Mouse (Mus musculus): ENCODE data around the gene Fam207a. TPM values are rescaled to one million over a fixed set of nuclear protein-coding genes. Genes with fewer than 3 reads are reported as not detected.

The Fam207a gene
- total and polyA plus RNA-seq, 3 experiments, result 70.6 to 74.0 TPM; not detected in 1

DNA sequence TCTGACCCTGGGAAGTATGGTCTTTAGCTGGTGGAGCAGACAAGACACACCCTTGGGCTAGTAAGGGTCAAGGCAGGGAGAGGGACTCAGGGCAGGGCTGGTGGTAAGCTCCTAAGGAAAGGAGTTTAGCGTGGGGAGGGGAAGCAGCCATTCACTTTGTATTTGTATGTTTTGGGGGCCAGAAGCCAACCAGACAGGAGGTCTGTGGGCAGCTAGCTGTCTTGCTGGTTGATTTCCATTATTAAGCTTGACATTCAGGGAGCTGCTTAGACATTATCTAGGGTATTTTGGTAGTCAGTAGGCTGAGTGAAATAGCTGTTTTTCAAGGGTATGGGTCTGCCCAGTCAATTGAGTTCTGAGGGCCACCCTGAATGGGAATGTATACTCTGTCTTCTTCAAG, 77.6 kb downstream of the Fam207a start:
- peaks cover 6 to 11% of the 10 kb centered on the region in 2 experiments for H3K27me3 ChIP-seq (ENCODE audit: control insufficient read depth in 1 of 2, insufficient read depth in 2 of 2, low read length in 2 of 2)
- H3K4me3 ChIP-seq (ENCODE audit: control insufficient read depth in 1 of 2, insufficient read depth in 1 of 2, low read depth in 2 of 2, low read length in 2 of 2), result no peak overlapping the region
- H3K9me3 ChIP-seq (replicated peaks; ENCODE audit: insufficient read depth, low read length), result no peaks in the 10 kb centered on the region
- no peaks in the 10 kb centered on the region for H3K36me3 ChIP-seq (ENCODE audit: control insufficient read depth in 1 of 2, insufficient read depth in 2 of 2, low read length in 2 of 2)
- no peak overlapping the region for H3K9ac ChIP-seq (ENCODE audit: control insufficient read depth, low read depth, low read length, poor library complexity, severe bottlenecking)
- TF ChIP-seq EP300 (IDR thresholded peaks at IDR 0.05; ENCODE audit: low read depth in 1 of 2, low read length in 2 of 2) (no peak), E2F4 (IDR thresholded peaks at IDR 0.05; ENCODE audit: borderline replicate concordance, low read depth, low read length) (no peak), POLR2AphosphoS5 (IDR thresholded peaks at IDR 0.05; ENCODE audit: borderline replicate concordance, low read depth, low read length) (no peak), USF1 (IDR thresholded peaks at IDR 0.05; ENCODE audit: low read depth, low read length) (no peak), ELF1 (IDR thresholded peaks at IDR 0.05; ENCODE audit: low read depth, low read length) (no peak), BHLHE40 (IDR thresholded peaks at IDR 0.05; ENCODE audit: borderline replicate concordance, low read depth, low read length) (no peak), NELFE (IDR thresholded peaks at IDR 0.05; ENCODE audit: low read depth, low read length) (no peak), POLR2A (IDR thresholded peaks at IDR 0.05; ENCODE audit: control insufficient read depth in 1 of 2, insufficient read depth in 1 of 2, low read depth in 1 of 2, low read length in 2 of 2, poor library complexity in 1 of 2) (no peak), UBTF (IDR thresholded peaks at IDR 0.05; ENCODE audit: borderline replicate concordance, insufficient read depth, low read depth, low read length) (no peak), ZKSCAN1 (IDR thresholded peaks at IDR 0.05; ENCODE audit: low read depth, low read length) (no peak), MAZ (IDR thresholded peaks at IDR 0.05; ENCODE audit: low read depth, low read length) (no peak), JUND (IDR thresholded peaks at IDR 0.05; ENCODE audit: low read depth, low read length) (no peak), MEF2A (IDR thresholded peaks at IDR 0.05; ENCODE audit: extremely low read depth, insufficient replicate concordance, low read depth, low read length, poor library complexity, severe bottlenecking) (no peak), MYC (IDR thresholded peaks at IDR 0.05; ENCODE audit: low read depth, low read length) (no peak), ZNF384 (IDR thresholded peaks at IDR 0.05; ENCODE audit: low read depth, low read length) (no peak), CTCF (IDR thresholded peaks at IDR 0.05 in 2 of 3, conservative IDR thresholded peaks at IDR 0.05 in 1 of 3; ENCODE audit: control insufficient read depth in 1 of 3, insufficient read depth in 1 of 3, low read depth in 2 of 3, low read length in 3 of 3, poor library complexity in 1 of 3, severe bottlenecking in 1 of 3) (no peak), ZC3H11A (IDR thresholded peaks at IDR 0.05; ENCODE audit: low read depth, low read length) (no peak), MXI1 (IDR thresholded peaks at IDR 0.05; ENCODE audit: low read depth, low read length) (no peak), GABPA (IDR thresholded peaks at IDR 0.05; ENCODE audit: low read depth, low read length) (no peak), MAX (IDR thresholded peaks at IDR 0.05; ENCODE audit: low read length) (no peak)
- no peak overlapping the region for H3K27ac ChIP-seq (ENCODE audit: control insufficient read depth, low read depth, low read length)
- no peak for DNase-seq (ENCODE audit: low read depth, low spot score)
- no peaks in the 10 kb centered on the region for H3K4me1 ChIP-seq (ENCODE audit: control insufficient read depth in 1 of 2, insufficient read depth in 2 of 2, low read length in 2 of 2)
- no peaks in the 10 kb centered on the region for H3K79me2 ChIP-seq (ENCODE audit: control insufficient read depth, insufficient read depth, low read length, poor library complexity)

Other genes starting within 250 kb of the Fam207a start
- 1.7 and 2.4 TPM in 2 replicates for gene Adarb1, start 97.5 kb downstream of the Fam207a start, total RNA-seq (2012; rRNA removed)
- 1 to 10 TPM in 1 of 2 experiments, not detected in 1; 3.8 TPM for gene Adarb1, start 97.5 kb downstream of the Fam207a start, polyA plus RNA-seq (2012; ENCODE audit: insufficient read depth in 1 of 2, insufficient read length in 2 of 2, low read depth in 1 of 2, low replicate concordance in 2 of 2, missing spikeins in 1 of 2)
- gene Itgb2, start 14.5 kb upstream of the Fam207a start, total RNA-seq (2012; rRNA removed), result 36.7 and 36.9 TPM in 2 replicates
- 10 to 100 TPM in 1 of 2 experiments, not detected in 1; 45.8 TPM for gene Itgb2, start 14.5 kb upstream of the Fam207a start, polyA plus RNA-seq (2012; ENCODE audit: insufficient read depth in 1 of 2, insufficient read length in 2 of 2, low read depth in 1 of 2, low replicate concordance in 2 of 2, missing spikeins in 1 of 2)
- 41.1 and 50.4 TPM in 2 replicates for gene Pttg1ip, start 65.9 kb upstream of the Fam207a start, total RNA-seq (2012; rRNA removed)
- 10 to 100 TPM in 1 of 2 experiments, not detected in 1; 53.1 TPM for gene Pttg1ip, start 65.9 kb upstream of the Fam207a start, polyA plus RNA-seq (2012; ENCODE audit: insufficient read depth in 1 of 2, insufficient read length in 2 of 2, low read depth in 1 of 2, low replicate concordance in 2 of 2, missing spikeins in 1 of 2)
- 145 and 151 TPM in 2 replicates for gene Sumo3, start 90.3 kb upstream of the Fam207a start, total RNA-seq (2012; rRNA removed)
- gene Sumo3, start 90.3 kb upstream of the Fam207a start, polyA plus RNA-seq (2012; ENCODE audit: insufficient read depth in 1 of 2, insufficient read length in 2 of 2, low read depth in 1 of 2, low replicate concordance in 2 of 2, missing spikeins in 1 of 2), result 100 to 1,000 TPM in 1 of 2 experiments, not detected in 1; 342 TPM
- 3.5 and 3.7 TPM in 2 replicates for gene Gm49325, start 90.4 kb upstream of the Fam207a start, total RNA-seq (2012; rRNA removed)
- gene Gm49325, start 90.4 kb upstream of the Fam207a start, polyA plus RNA-seq (2012; ENCODE audit: insufficient read depth in 1 of 2, insufficient read length in 2 of 2, low read depth in 1 of 2, low replicate concordance in 2 of 2, missing spikeins in 1 of 2), result 1 to 10 TPM in 1 of 2 experiments, not detected in 1; 1.0 TPM
- gene Ube2g2, start 106.5 kb upstream of the Fam207a start, total RNA-seq (2012; rRNA removed), result 55.2 and 62.4 TPM in 2 replicates
- gene Ube2g2, start 106.5 kb upstream of the Fam207a start, polyA plus RNA-seq (2012; ENCODE audit: insufficient read depth in 1 of 2, insufficient read length in 2 of 2, low read depth in 1 of 2, low replicate concordance in 2 of 2, missing spikeins in 1 of 2), result 100 to 1,000 TPM in 1 of 2 experiments, not detected in 1; 112 TPM
- gene Tspear, start 170.8 kb upstream of the Fam207a start, total RNA-seq (2012; rRNA removed), result 1.2 and 1.8 TPM in 2 replicates
- gene Tspear, start 170.8 kb upstream of the Fam207a start, polyA plus RNA-seq (2012; ENCODE audit: insufficient read depth in 1 of 2, insufficient read length in 2 of 2, low read depth in 1 of 2, low replicate concordance in 2 of 2, missing spikeins in 1 of 2), result 1 to 10 TPM in 1 of 2 experiments, not detected in 1; 3.8 TPM
- not detected in 2 replicates for gene Gm19402, start 175.0 kb upstream of the Fam207a start, total RNA-seq (2012; rRNA removed)
- gene Gm19402, start 175.0 kb upstream of the Fam207a start, polyA plus RNA-seq (2012; ENCODE audit: insufficient read depth in 1 of 2, insufficient read length in 2 of 2, low read depth in 1 of 2, low replicate concordance in 2 of 2, missing spikeins in 1 of 2), result not detected
- gene Gm9508, start 181.4 kb upstream of the Fam207a start, total RNA-seq (2012; rRNA removed), result not detected in 2 replicates
- gene Gm9508, start 181.4 kb upstream of the Fam207a start, polyA plus RNA-seq (2012; ENCODE audit: insufficient read depth in 1 of 2, insufficient read length in 2 of 2, low read depth in 1 of 2, low replicate concordance in 2 of 2, missing spikeins in 1 of 2), result not detected
- not detected in 2 replicates for gene Gm10272, start 190.8 kb upstream of the Fam207a start, total RNA-seq (2012; rRNA removed)
- gene Gm10272, start 190.8 kb upstream of the Fam207a start, polyA plus RNA-seq (2012; ENCODE audit: insufficient read depth in 1 of 2, insufficient read length in 2 of 2, low read depth in 1 of 2, low replicate concordance in 2 of 2, missing spikeins in 1 of 2), result not detected
- not detected in 2 replicates for gene Gm10024, start 195.7 kb upstream of the Fam207a start, total RNA-seq (2012; rRNA removed)
- not detected for gene Gm10024, start 195.7 kb upstream of the Fam207a start, polyA plus RNA-seq (2012; ENCODE audit: insufficient read depth in 1 of 2, insufficient read length in 2 of 2, low read depth in 1 of 2, low replicate concordance in 2 of 2, missing spikeins in 1 of 2)
- not detected in 2 replicates for gene Gm10142, start 200.0 kb upstream of the Fam207a start, total RNA-seq (2012; rRNA removed)
- gene Gm10142, start 200.0 kb upstream of the Fam207a start, polyA plus RNA-seq (2012; ENCODE audit: insufficient read depth in 1 of 2, insufficient read length in 2 of 2, low read depth in 1 of 2, low replicate concordance in 2 of 2, missing spikeins in 1 of 2), result not detected
- gene Krtap12-1, start 204.8 kb upstream of the Fam207a start, total RNA-seq (2012; rRNA removed), result not detected in 2 replicates
- gene Krtap12-1, start 204.8 kb upstream of the Fam207a start, polyA plus RNA-seq (2012; ENCODE audit: insufficient read depth in 1 of 2, insufficient read length in 2 of 2, low read depth in 1 of 2, low replicate concordance in 2 of 2, missing spikeins in 1 of 2), result not detected
- gene Gm10100, start 210.7 kb upstream of the Fam207a start, total RNA-seq (2012; rRNA removed), result not detected in 2 replicates
- gene Gm10100, start 210.7 kb upstream of the Fam207a start, polyA plus RNA-seq (2012; ENCODE audit: insufficient read depth in 1 of 2, insufficient read length in 2 of 2, low read depth in 1 of 2, low replicate concordance in 2 of 2, missing spikeins in 1 of 2), result not detected
- not detected in 2 replicates for gene Gm18596, start 226.9 kb upstream of the Fam207a start, total RNA-seq (2012; rRNA removed)
- gene Gm18596, start 226.9 kb upstream of the Fam207a start, polyA plus RNA-seq (2012; ENCODE audit: insufficient read depth in 1 of 2, insufficient read length in 2 of 2, low read depth in 1 of 2, low replicate concordance in 2 of 2, missing spikeins in 1 of 2), result not detected
- gene Gm9736, start 235.6 kb upstream of the Fam207a start, total RNA-seq (2012; rRNA removed), result not detected in 2 replicates
- not detected for gene Gm9736, start 235.6 kb upstream of the Fam207a start, polyA plus RNA-seq (2012; ENCODE audit: insufficient read depth in 1 of 2, insufficient read length in 2 of 2, low read depth in 1 of 2, low replicate concordance in 2 of 2, missing spikeins in 1 of 2)
- not detected in 2 replicates for gene Gm3233, start 243.9 kb upstream of the Fam207a start, total RNA-seq (2012; rRNA removed)
- not detected for gene Gm3233, start 243.9 kb upstream of the Fam207a start, polyA plus RNA-seq (2012; ENCODE audit: insufficient read depth in 1 of 2, insufficient read length in 2 of 2, low read depth in 1 of 2, low replicate concordance in 2 of 2, missing spikeins in 1 of 2)

Measured in MEL (cell line).